Mouse (Mus musculus) myocyte (in vitro differentiated cells): ENCODE data around the gene Sla2. TPM values are rescaled to one million over a fixed set of nuclear protein-coding genes. Genes with fewer than 3 reads are reported as not detected.

ENCODE experiments used
- H3K27me3 ChIP-seq: one replicate; pipeline ENCODE4 v1.6.1; 2011; ENCODE audit not compliant: control insufficient read depth, insufficient read depth, insufficient read length
- H3K36me3 ChIP-seq: one replicate; pipeline ENCODE4 v1.6.1; 2011; ENCODE audit not compliant: control insufficient read depth, insufficient read depth
- H3K4me2 ChIP-seq: one replicate; pipeline ENCODE4 v1.6.1; 2011; ENCODE audit warnings: low read depth, control low read depth
- H3K4me3 ChIP-seq: one replicate; pipeline ENCODE4 v1.5.1; 2011; ENCODE audit warnings: mild to moderate bottlenecking, control low read depth, moderate library complexity
- H3K79me2 ChIP-seq: one replicate; pipeline ENCODE4 v1.6.1; 2011; ENCODE audit not compliant: control insufficient read depth, insufficient read depth
- H3ac ChIP-seq: one replicate; pipeline ENCODE4 v1.6.1; 2011; ENCODE audit not compliant: control insufficient read depth, insufficient read length
- CEBPB ChIP-seq: IDR thresholded peaks from 2 replicates; pipeline ENCODE4 v1.6.1; 2011; ENCODE audit warnings: mild to moderate bottlenecking, moderate library complexity; ENCODE audit not compliant: poor library complexity, insufficient read depth, severe bottlenecking
- E2F4 ChIP-seq: IDR thresholded peaks from one replicate; pipeline ENCODE4 v1.6.1; 2011; ENCODE audit warnings: mild to moderate bottlenecking, control low read depth, moderate library complexity; ENCODE audit not compliant: insufficient read depth
- MAX ChIP-seq: IDR thresholded peaks from one replicate; pipeline ENCODE4 v1.6.1; 2011; ENCODE audit warnings: low read depth, mild to moderate bottlenecking, control low read depth
- MYOD1 ChIP-seq, 3 experiments: IDR thresholded peaks; one replicate each; pipeline ENCODE4 v1.6.1; 2011; ENCODE audit warnings: control low read depth in 2 of 3, low read depth in 2 of 3, mild to moderate bottlenecking in 2 of 3, moderate library complexity in 1 of 3; ENCODE audit not compliant: insufficient read length in 2 of 3, control insufficient read depth in 1 of 3
- MYOG ChIP-seq, 3 experiments: IDR thresholded peaks; one replicate each; pipeline ENCODE4 v1.6.1; 2011; ENCODE audit warnings: control low read depth in 2 of 3, low read depth in 2 of 3, mild to moderate bottlenecking in 2 of 3; ENCODE audit not compliant: insufficient read length in 2 of 3, control insufficient read depth in 1 of 3, insufficient read depth in 1 of 3
- POLR2A ChIP-seq: IDR thresholded peaks from one replicate; pipeline ENCODE4 v1.6.1; 2011; ENCODE audit warnings: low read depth, mild to moderate bottlenecking, control low read depth, moderate library complexity; ENCODE audit not compliant: insufficient read length
- POLR2AphosphoS2 ChIP-seq: IDR thresholded peaks from one replicate; pipeline ENCODE4 v1.6.1; 2011; ENCODE audit warnings: low read depth, control low read depth; ENCODE audit not compliant: insufficient read length
- REST ChIP-seq: IDR thresholded peaks from one replicate; pipeline ENCODE4 v1.6.1; 2011; ENCODE audit warnings: mild to moderate bottlenecking, control low read depth, moderate library complexity; ENCODE audit not compliant: insufficient read depth, insufficient read length
- SRF ChIP-seq: IDR thresholded peaks from one replicate; pipeline ENCODE4 v1.6.1; 2011; ENCODE audit warnings: low read depth; ENCODE audit not compliant: control insufficient read depth, insufficient read length
- TCF12 ChIP-seq: IDR thresholded peaks from one replicate; pipeline ENCODE4 v1.6.1; 2011; ENCODE audit warnings: mild to moderate bottlenecking, control low read depth; ENCODE audit not compliant: poor library complexity, insufficient read depth, severe bottlenecking
- TCF3 ChIP-seq: IDR thresholded peaks from one replicate; pipeline ENCODE4 v1.6.1; 2011; ENCODE audit warnings: low read depth, control low read depth; ENCODE audit not compliant: insufficient read length
- USF1 ChIP-seq: IDR thresholded peaks from one replicate; pipeline ENCODE4 v1.6.1; 2011; ENCODE audit warnings: low read depth, mild to moderate bottlenecking, control low read depth, moderate library complexity
- polyA plus RNA-seq: library from polyadenylated mRNA; unstranded; fragments of >200 nt; fragmentation: generic; extraction: Trizol; gene quantifications from one replicate; pipeline ENCODE4 v1.2.1, GENCODE M21; 2012; ENCODE audit warnings: missing spikeins

Gene Sla2
- polyA plus RNA-seq, 1 experiment: 0.18 TPM

GRCm38 (mm10) chr2:156884396-156885211, 2.4 kb downstream of the Sla2 start:
- H3K27me3 ChIP-seq: no peaks in the 10 kb centered on the region
- H3K4me2 ChIP-seq: no peak overlapping the region
- no peaks in the 10 kb centered on the region for H3K79me2 ChIP-seq
- no peak overlapping the region for H3K4me3 ChIP-seq
- TF ChIP-seq CEBPB: no peak
- TF ChIP-seq POLR2A: no peak
- no peak overlapping the region for H3ac ChIP-seq
- H3K36me3 ChIP-seq: no peaks in the 10 kb centered on the region

DNA sequence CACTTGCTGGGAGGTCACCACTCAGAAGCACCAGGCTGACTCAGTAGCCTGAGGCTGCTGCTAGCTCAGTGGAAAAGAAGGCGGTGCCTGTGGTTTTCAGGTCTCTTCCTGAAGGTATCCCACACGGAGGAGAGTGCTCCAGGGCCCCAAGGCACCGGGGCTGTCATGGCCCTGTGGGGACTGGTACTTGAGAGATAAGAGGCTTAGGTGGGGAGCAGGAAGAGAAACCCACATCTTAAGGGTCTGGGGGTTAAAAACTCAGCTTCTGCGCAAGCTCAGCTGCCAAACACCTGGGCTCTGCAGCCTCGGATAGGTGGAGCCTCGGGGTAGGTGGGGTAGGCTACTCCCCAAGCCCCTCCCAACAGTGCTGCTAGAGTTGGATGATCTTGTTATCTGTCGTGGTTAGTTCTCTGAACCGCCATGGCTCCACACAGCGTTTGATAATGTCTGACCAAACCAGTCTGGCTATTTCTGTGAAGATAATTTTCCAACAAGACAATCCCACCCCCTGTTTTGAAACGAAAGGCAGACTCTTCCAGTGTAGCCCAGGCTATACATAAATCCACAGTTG, 4.5 kb downstream of the Sla2 start:
- no peak for TF ChIP-seq SRF
- TF ChIP-seq TCF3: no peak
- TF ChIP-seq MYOG (IDR thresholded peaks at IDR 0.05; ENCODE audit: control insufficient read depth in 1 of 3, insufficient read depth in 1 of 3, insufficient read length in 2 of 3, low read depth in 2 of 3): no peak
- TF ChIP-seq USF1: no peak
- TF ChIP-seq E2F4: no peak
- TF ChIP-seq MYOD1 (IDR thresholded peaks at IDR 0.05; ENCODE audit: control insufficient read depth in 1 of 3, insufficient read length in 2 of 3, low read depth in 2 of 3): no peak
- no peak for TF ChIP-seq CEBPB
- no peak for TF ChIP-seq TCF12
- TF ChIP-seq POLR2A: no peak
- no peak for TF ChIP-seq POLR2AphosphoS2
- no peak for TF ChIP-seq MAX
- no peak for TF ChIP-seq REST
- Histone ChIP-seq H3ac (no peak overlapping the region), H3K79me2 (no peaks in the 10 kb centered on the region), H3K4me3 (no peak overlapping the region), H3K36me3 (no peaks in the 10 kb centered on the region), H3K27me3 (no peaks in the 10 kb centered on the region), H3K4me2 (no peak overlapping the region)

- TF ChIP-seq USF1 (no peak), MYOG (IDR thresholded peaks at IDR 0.05; ENCODE audit: control insufficient read depth in 1 of 3, insufficient read depth in 1 of 3, insufficient read length in 2 of 3, low read depth in 2 of 3) (peak in 1 of 3 experiments; percentile 10)
- Histone ChIP-seq H3K4me3 (no peak overlapping the region), H3ac (no peak overlapping the region), H3K36me3 (peaks cover 9% of the 10 kb centered on the region), H3K4me2 (no peak overlapping the region), H3K27me3 (no peaks in the 10 kb centered on the region), H3K79me2 (no peaks in the 10 kb centered on the region)
These were observed 7.5 kb downstream of the Sla2 start for GRCm38 (mm10) chr2:156879541-156879940.

DNA sequence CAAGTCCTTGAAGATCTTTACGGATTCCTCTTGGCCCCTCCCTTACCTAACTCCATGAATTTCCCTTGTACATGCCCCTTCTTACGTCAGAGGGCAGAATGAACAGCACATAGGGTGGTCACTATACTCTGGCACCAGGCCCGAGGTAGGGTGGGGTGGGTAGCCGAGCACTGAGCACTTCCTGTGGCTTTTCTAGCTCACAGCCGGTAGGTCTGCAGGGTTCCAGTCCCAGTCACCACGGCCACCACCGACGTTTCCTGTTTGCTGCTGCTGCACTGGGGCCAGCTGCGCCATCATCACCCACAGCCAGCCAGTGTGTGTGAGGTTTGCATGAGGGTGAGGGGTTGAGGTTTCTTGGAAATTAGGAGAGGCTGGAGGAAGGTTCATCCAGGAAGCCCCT, 9.3 kb downstream of the Sla2 start:
- H3K4me3 ChIP-seq: no peak overlapping the region
- no peaks in the 10 kb centered on the region for H3K79me2 ChIP-seq
- no peaks in the 10 kb centered on the region for H3K27me3 ChIP-seq
- no peak overlapping the region for H3K4me2 ChIP-seq
- H3K36me3 ChIP-seq: peaks cover 18% of the 10 kb centered on the region
- TF ChIP-seq MAX (no peak), REST (no peak), TCF12 (no peak), CEBPB (no peak), POLR2AphosphoS2 (no peak), MYOD1 (IDR thresholded peaks at IDR 0.05; ENCODE audit: control insufficient read depth in 1 of 3, insufficient read length in 2 of 3, low read depth in 2 of 3) (no peak), E2F4 (no peak), TCF3 (no peak), POLR2A (no peak), USF1 (no peak), SRF (no peak), MYOG (IDR thresholded peaks at IDR 0.05; ENCODE audit: control insufficient read depth in 1 of 3, insufficient read depth in 1 of 3, insufficient read length in 2 of 3, low read depth in 2 of 3) (no peak)
- no peak overlapping the region for H3ac ChIP-seq

DNA sequence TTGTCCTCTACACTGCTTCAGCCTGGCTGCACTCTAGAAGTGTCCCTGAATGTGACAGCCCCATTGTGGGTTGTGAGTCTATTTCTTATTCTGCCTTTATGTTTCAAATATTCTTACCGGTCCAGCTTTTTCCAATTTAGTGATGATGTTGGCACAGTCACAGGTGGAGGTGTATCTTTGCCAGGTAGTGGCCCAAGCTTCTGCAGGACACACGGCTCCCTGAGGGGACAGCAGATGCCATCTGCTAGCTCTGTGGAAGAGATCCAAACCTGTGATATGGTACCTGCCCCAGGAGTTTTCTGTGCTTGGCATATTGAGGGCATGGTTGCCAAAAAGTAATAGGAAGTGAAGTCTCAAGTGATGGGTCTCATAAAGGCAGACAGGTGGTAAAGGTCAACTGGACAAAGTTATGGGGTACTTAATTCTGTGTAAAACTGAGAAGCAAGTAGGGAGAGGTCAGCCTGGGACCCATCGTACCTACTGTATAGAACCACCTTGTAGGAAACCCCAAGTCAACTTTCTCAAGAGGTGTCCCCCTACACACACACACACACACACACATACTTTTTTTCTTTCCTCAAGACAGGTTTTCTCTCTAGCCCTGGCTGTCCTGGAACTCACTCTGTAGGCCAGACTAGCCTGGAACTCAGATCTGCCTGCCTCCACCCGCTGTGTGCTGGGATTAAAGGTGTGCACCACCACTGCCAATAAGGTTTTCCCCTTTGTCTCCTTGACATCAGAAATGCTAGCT, 12.1 kb downstream of the Sla2 start:
- H3K79me2 ChIP-seq: peaks cover 5% of the 10 kb centered on the region
- H3K4me3 ChIP-seq: no peak overlapping the region
- H3ac ChIP-seq: no peak overlapping the region
- H3K4me2 ChIP-seq: no peak overlapping the region
- H3K36me3 ChIP-seq: peaks cover 30% of the 10 kb centered on the region
- TF ChIP-seq REST (no peak), USF1 (no peak), CEBPB (no peak), TCF12 (no peak), TCF3 (no peak), POLR2A (no peak), E2F4 (no peak), SRF (no peak), MYOD1 (IDR thresholded peaks at IDR 0.05; ENCODE audit: control insufficient read depth in 1 of 3, insufficient read length in 2 of 3, low read depth in 2 of 3) (no peak)
- H3K27me3 ChIP-seq: no peaks in the 10 kb centered on the region
